In genomic region chr2:121441800-121442199, GRCm38 (mm10) we compare ENCODE assay signal across 9 mouse cellular contexts. TPM values are rescaled to one million over a fixed set of nuclear protein-coding genes. Genes with fewer than 3 reads are reported as not detected.
DNase-seq lines count a peak whose midpoint lies in the region; ATAC-seq and TF ChIP-seq lines count a peak whose summit lies in the region.
"Had no signal": no experiment of that assay in that cellular context is flagged by ENCODE, and none has a peak within 500 bp of the region (broad histone marks: within the 10 kb centered on the region; RNA-seq: fewer than 3 reads in every experiment).

No protein-coding gene starts in this region.

- WGBS in kidney, embryonic 14.5 days = 3% methylated on average over 11 of the region's 11 CpGs
- WGBS in bone marrow, adult 2 months = 26% methylated on average over 11 of the region's 11 CpGs
- 15% methylated on average over 11 of the region's 11 CpGs for WGBS in hindbrain, embryonic 16.5 days
- WGBS in midbrain, postnatal 0 days = 11% methylated on average over 11 of the region's 11 CpGs

- no peak overlapping the region for H3K27ac ChIP-seq in kidney, embryonic 14.5 days (ENCODE audit: low read depth, low read length)
- H3K27ac ChIP-seq in bone marrow, adult 2 months (ENCODE audit: control insufficient read depth, insufficient read depth, low read depth, low read length, poor library complexity) = peak overlapping the region; percentile 13; the same call in 1 of the 2 replicates
- H3K27ac ChIP-seq in hindbrain, embryonic 16.5 days (ENCODE audit: low read depth, low read length) = no peak overlapping the region
- no peak overlapping the region for H3K27ac ChIP-seq in midbrain, postnatal 0 days (ENCODE audit: low read depth, low read length)

- DNase-seq in kidney, postnatal 36 days = no peak
- no peak for DNase-seq in midbrain, postnatal 0 days (ENCODE audit: low spot score)
- no peak for DNase-seq in gastrocnemius, postnatal 4 days (ENCODE audit: low spot score in 2 of 2)
- no peak for DNase-seq in layer of hippocampus, postnatal 25 days (ENCODE audit: extremely low spot score in 1 of 2, low spot score in 1 of 2)

- peak overlapping the region; percentile 41 for H3K4me3 ChIP-seq in kidney, embryonic 14.5 days (ENCODE audit: low read length)
- peak overlapping the region; percentile 64 for H3K4me3 ChIP-seq in bone marrow, adult 2 months (replicated peaks; ENCODE audit: control insufficient read depth, low read depth, low read length)
- H3K4me3 ChIP-seq in hindbrain, embryonic 16.5 days (ENCODE audit: low read length) = peak overlapping the region; percentile 38
- peak overlapping the region; percentile 19; the same call in 1 of the 2 replicates for H3K4me3 ChIP-seq in midbrain, postnatal 0 days (ENCODE audit: low read depth, low read length)
- H3K4me3 ChIP-seq: myocyte had no signal

- H3K4me2 ChIP-seq in kidney, embryonic 14.5 days (replicated peaks; ENCODE audit: low read depth, low read length) = peak overlapping the region; percentile 69
- peak overlapping the region; percentile 73 for H3K4me2 ChIP-seq in hindbrain, embryonic 16.5 days (ENCODE audit: low read length)
- H3K4me2 ChIP-seq in midbrain, postnatal 0 days (ENCODE audit: low read depth, low read length, poor library complexity, severe bottlenecking) = peak overlapping the region; percentile 47

- H3K9ac ChIP-seq in kidney, embryonic 14.5 days (ENCODE audit: low read depth, low read length) = peak overlapping the region; percentile 40; the same call in 1 of the 2 replicates
- H3K9ac ChIP-seq in hindbrain, embryonic 16.5 days (ENCODE audit: low read depth, low read length) = no peak overlapping the region
- no peak overlapping the region for H3K9ac ChIP-seq in midbrain, postnatal 0 days (replicated peaks; ENCODE audit: low read length, poor library complexity, severe bottlenecking)

- H3K36me3 ChIP-seq in kidney, embryonic 14.5 days (ENCODE audit: control insufficient read depth, insufficient read depth, low read length) = peaks cover 32% of the 10 kb centered on the region
- H3K36me3 ChIP-seq in hindbrain, embryonic 16.5 days (ENCODE audit: control insufficient read depth, insufficient read depth, low read length) = peaks cover 20% of the 10 kb centered on the region
- H3K36me3 ChIP-seq in midbrain, postnatal 0 days (ENCODE audit: insufficient read depth, low read length) = peaks cover 21% of the 10 kb centered on the region

- TF ChIP-seq POLR2A in bone marrow, adult 2 months (IDR thresholded peaks at IDR 0.05; ENCODE audit: borderline replicate concordance, control insufficient read depth, low read depth, low read length) = no peak

- no peak for TF ChIP-seq CTCF in bone marrow, adult 2 months (IDR thresholded peaks at IDR 0.05; ENCODE audit: control insufficient read depth, insufficient read depth, low read length)
- no peak for TF ChIP-seq CTCF in midbrain, postnatal 0 days (IDR thresholded peaks at IDR 0.05)

- peaks cover 8% of the 10 kb centered on the region for H3K4me1 ChIP-seq in kidney, embryonic 14.5 days (ENCODE audit: control insufficient read depth, insufficient read depth, low read length)
- H3K4me1 ChIP-seq in bone marrow, adult 2 months (ENCODE audit: control insufficient read depth, insufficient read depth, low read length) = peaks cover 1% of the 10 kb centered on the region; the same call in 1 of the 2 replicates
- peaks cover 11% of the 10 kb centered on the region for H3K4me1 ChIP-seq in hindbrain, embryonic 16.5 days (ENCODE audit: control insufficient read depth, insufficient read depth, low read depth, low read length)
- H3K4me1 ChIP-seq in midbrain, postnatal 0 days (ENCODE audit: insufficient read depth, low read length) = 0 out of 2 replicates have a peak, but pooled peaks cover 4% of the 10 kb centered on the region

- peak; percentile 10 for ATAC-seq in kidney, embryonic 14.5 days (ENCODE audit: low FRiP score, low TSS enrichment)
- ATAC-seq in hindbrain, embryonic 16.5 days = no peak
- ATAC-seq in midbrain, postnatal 0 days (ENCODE audit: low FRiP score) = no peak
- no peak for ATAC-seq in megakaryocyte-erythroid progenitor cell, adult 5-6 weeks (replicated peaks; ENCODE audit: low FRiP score, low TSS enrichment, poor library complexity, severe bottlenecking)

- H3K27me3 ChIP-seq in kidney, embryonic 14.5 days (ENCODE audit: control insufficient read depth, insufficient read depth, low read length) = no peaks in the 10 kb centered on the region
- H3K27me3 ChIP-seq in hindbrain, embryonic 16.5 days (replicated peaks; ENCODE audit: control insufficient read depth, insufficient read depth, low read length) = peaks cover 15% of the 10 kb centered on the region
- H3K27me3 ChIP-seq in midbrain, postnatal 0 days (ENCODE audit: insufficient read depth, low read length) = peaks cover 8% of the 10 kb centered on the region; the same call in 1 of the 2 replicates

- H3K9me3 ChIP-seq in kidney, embryonic 14.5 days (ENCODE audit: control insufficient read depth, low read length) = no peaks in the 10 kb centered on the region
- no peaks in the 10 kb centered on the region for H3K9me3 ChIP-seq in hindbrain, embryonic 16.5 days (ENCODE audit: control insufficient read depth, low read length)
- H3K9me3 ChIP-seq in midbrain, postnatal 0 days (ENCODE audit: low read length) = no peaks in the 10 kb centered on the region

RNA-seq across cellular contexts. Expression of gene Ell3, which starts 2.3 kb away (rescaled TPM):
- polyA plus RNA-seq in kidney, embryonic 14.5 days (2014; fragmentation: Nextera tagmentation; extraction: Ambion mirVana) = 12.0 and 12.2 TPM in 2 replicates
- 9.1 TPM in 1 of 2 replicates, not detected in the other for polyA plus RNA-seq in bone marrow, adult 2 months (2011; ENCODE audit: insufficient read depth, insufficient read length, low replicate concordance, missing spikeins)
- 2.4 and 3.0 TPM in 2 replicates for polyA plus RNA-seq in hindbrain, embryonic 16.5 days (2015; fragmentation: Nextera tagmentation; extraction: Ambion mirVana)
- total RNA-seq in midbrain, postnatal 0 days (2014; rRNA removed) = 0.33 TPM in 1 of 2 replicates, not detected in the other
- 1.6 and 2.6 TPM in 2 replicates for polyA plus RNA-seq in midbrain, postnatal 0 days (2015; fragmentation: Nextera tagmentation; extraction: Ambion mirVana)
- total RNA-seq in gastrocnemius, postnatal 4 days (2021) = under 1 TPM in 1 of 2 experiments, not detected in 1; 0.16 TPM
- not detected for total RNA-seq in layer of hippocampus, postnatal 25 days (2021)
- total RNA-seq in megakaryocyte-erythroid progenitor cell, adult 5-6 weeks (2014; fragmentation: Nextera tagmentation) = not detected in 2 replicates
- total RNA-seq in megakaryocyte-erythroid progenitor cell, adult 5-6 weeks (2017) = not detected in 2 replicates

RNA-seq across cellular contexts. Expression of gene Serf2, which starts 7.2 kb away (rescaled TPM):
- polyA plus RNA-seq in kidney, embryonic 14.5 days (2014; fragmentation: Nextera tagmentation; extraction: Ambion mirVana) = 522 and 664 TPM in 2 replicates
- 261 and 476 TPM in 2 replicates for polyA plus RNA-seq in bone marrow, adult 2 months (2011; ENCODE audit: insufficient read depth, insufficient read length, low replicate concordance, missing spikeins)
- 254 and 262 TPM in 2 replicates for polyA plus RNA-seq in hindbrain, embryonic 16.5 days (2015; fragmentation: Nextera tagmentation; extraction: Ambion mirVana)
- 235 and 284 TPM in 2 replicates for total RNA-seq in midbrain, postnatal 0 days (2014; rRNA removed)
- polyA plus RNA-seq in midbrain, postnatal 0 days (2015; fragmentation: Nextera tagmentation; extraction: Ambion mirVana) = 271 and 278 TPM in 2 replicates
- total RNA-seq in gastrocnemius, postnatal 4 days (2021) = 100 to 1,000 TPM; 381 to 422 TPM
- total RNA-seq in layer of hippocampus, postnatal 25 days (2021) = 100 to 1,000 TPM; 159 to 194 TPM
- total RNA-seq in megakaryocyte-erythroid progenitor cell, adult 5-6 weeks (2014; fragmentation: Nextera tagmentation) = 408 and 415 TPM in 2 replicates
- 367 and 469 TPM in 2 replicates for total RNA-seq in megakaryocyte-erythroid progenitor cell, adult 5-6 weeks (2017)

RNA-seq across cellular contexts. Expression of gene Hypk, which starts 11.3 kb away (rescaled TPM):
- polyA plus RNA-seq in kidney, embryonic 14.5 days (2014; fragmentation: Nextera tagmentation; extraction: Ambion mirVana) = 116 and 147 TPM in 2 replicates
- polyA plus RNA-seq in bone marrow, adult 2 months (2011; ENCODE audit: insufficient read depth, insufficient read length, low replicate concordance, missing spikeins) = 64.6 and 70.0 TPM in 2 replicates
- polyA plus RNA-seq in hindbrain, embryonic 16.5 days (2015; fragmentation: Nextera tagmentation; extraction: Ambion mirVana) = 99.2 and 122 TPM in 2 replicates
- total RNA-seq in midbrain, postnatal 0 days (2014; rRNA removed) = 12.3 and 17.6 TPM in 2 replicates
- polyA plus RNA-seq in midbrain, postnatal 0 days (2015; fragmentation: Nextera tagmentation; extraction: Ambion mirVana) = 109 and 115 TPM in 2 replicates
- total RNA-seq in gastrocnemius, postnatal 4 days (2021) = 10 to 100 TPM; 31.9 to 40.1 TPM
- 10 to 100 TPM; 24.0 to 26.6 TPM for total RNA-seq in layer of hippocampus, postnatal 25 days (2021)
- 154 and 217 TPM in 2 replicates for total RNA-seq in megakaryocyte-erythroid progenitor cell, adult 5-6 weeks (2014; fragmentation: Nextera tagmentation)
- total RNA-seq in megakaryocyte-erythroid progenitor cell, adult 5-6 weeks (2017) = 184 and 205 TPM in 2 replicates

RNA-seq across cellular contexts. Expression of gene Serinc4, which starts 14.8 kb away (rescaled TPM):
- polyA plus RNA-seq in kidney, embryonic 14.5 days (2014; fragmentation: Nextera tagmentation; extraction: Ambion mirVana) = 0.20 and 0.24 TPM in 2 replicates
- polyA plus RNA-seq in bone marrow, adult 2 months (2011; ENCODE audit: insufficient read depth, insufficient read length, low replicate concordance, missing spikeins) = 0.66 TPM in 1 of 2 replicates, not detected in the other
- polyA plus RNA-seq in hindbrain, embryonic 16.5 days (2015; fragmentation: Nextera tagmentation; extraction: Ambion mirVana) = 0.95 and 1.2 TPM in 2 replicates
- 1.8 and 2.6 TPM in 2 replicates for total RNA-seq in midbrain, postnatal 0 days (2014; rRNA removed)
- 1.1 and 1.5 TPM in 2 replicates for polyA plus RNA-seq in midbrain, postnatal 0 days (2015; fragmentation: Nextera tagmentation; extraction: Ambion mirVana)
- total RNA-seq in gastrocnemius, postnatal 4 days (2021) = under 1 TPM; 0.20 to 0.26 TPM
- under 1 TPM; 0.63 to 0.64 TPM for total RNA-seq in layer of hippocampus, postnatal 25 days (2021)
- total RNA-seq in megakaryocyte-erythroid progenitor cell, adult 5-6 weeks (2014; fragmentation: Nextera tagmentation) = not detected in 2 replicates
- total RNA-seq in megakaryocyte-erythroid progenitor cell, adult 5-6 weeks (2017) = 1.4 TPM in 1 of 2 replicates, not detected in the other

RNA-seq across cellular contexts. Expression of gene Catsper2, which starts 28.2 kb away (rescaled TPM):
- polyA plus RNA-seq in kidney, embryonic 14.5 days (2014; fragmentation: Nextera tagmentation; extraction: Ambion mirVana) = 2.2 and 2.8 TPM in 2 replicates
- polyA plus RNA-seq in bone marrow, adult 2 months (2011; ENCODE audit: insufficient read depth, insufficient read length, low replicate concordance, missing spikeins) = 0.70 and 0.87 TPM in 2 replicates
- polyA plus RNA-seq in hindbrain, embryonic 16.5 days (2015; fragmentation: Nextera tagmentation; extraction: Ambion mirVana) = 3.5 and 3.6 TPM in 2 replicates
- total RNA-seq in midbrain, postnatal 0 days (2014; rRNA removed) = 2.7 and 3.8 TPM in 2 replicates
- polyA plus RNA-seq in midbrain, postnatal 0 days (2015; fragmentation: Nextera tagmentation; extraction: Ambion mirVana) = 2.6 and 3.0 TPM in 2 replicates
- total RNA-seq in gastrocnemius, postnatal 4 days (2021) = 1 to 10 TPM; 3.1 to 4.0 TPM
- 1 to 10 TPM; 3.4 to 5.9 TPM for total RNA-seq in layer of hippocampus, postnatal 25 days (2021)
- total RNA-seq in megakaryocyte-erythroid progenitor cell, adult 5-6 weeks (2014; fragmentation: Nextera tagmentation) = 0.44 and 3.3 TPM in 2 replicates
- 0.56 and 1.3 TPM in 2 replicates for total RNA-seq in megakaryocyte-erythroid progenitor cell, adult 5-6 weeks (2017)
